Mouse (Mus musculus): ENCODE measurements at regions not wholly inside any gene's neighbourhood (a gene's known extent, or its start where the extent isn't known, plus 50 kb on each side); places are given as distances from the start of the nearest gene placed in this dataset.

- DNase-seq (ENCODE audit: inconsistent age in 2 of 2, low spot score in 1 of 2): no peak
Measured at GRCm38 (mm10) chr4:39926021-39926591, 216.8 kb upstream of the Aco1 start.

- DNase-seq (ENCODE audit: inconsistent age in 2 of 2, low spot score in 1 of 2): no peak
Measured at GRCm38 (mm10) chr4:39926594-39926993, 216.3 kb upstream of the Aco1 start.

- peak; percentile 5 to 70 for DNase-seq (ENCODE audit: inconsistent age in 2 of 2, low spot score in 1 of 2)
Measured at GRCm38 (mm10) chr4:39928491-39928890, 214.4 kb upstream of the Aco1 start.

- no peak for DNase-seq (ENCODE audit: inconsistent age in 2 of 2, low spot score in 1 of 2)
Measured at GRCm38 (mm10) chr4:39934025-39934708, 208.7 kb upstream of the Aco1 start.

GRCm38 (mm10) chr4:39958687-39959086 is 184.2 kb upstream of the Aco1 start:
- DNase-seq (ENCODE audit: inconsistent age in 2 of 2, low spot score in 1 of 2): no peak

GRCm38 (mm10) chr4:39967938-39968337 is 174.9 kb upstream of the Aco1 start:
- DNase-seq (ENCODE audit: inconsistent age in 2 of 2, low spot score in 1 of 2): no peak

GRCm38 (mm10) chr4:39991358-39991757 is 151.5 kb upstream of the Aco1 start:
- DNase-seq (ENCODE audit: inconsistent age in 2 of 2, low spot score in 1 of 2): no peak

GRCm38 (mm10) chr4:39991851-39992250 is 151.0 kb upstream of the Aco1 start:
- no peak for DNase-seq (ENCODE audit: inconsistent age in 2 of 2, low spot score in 1 of 2)

GRCm38 (mm10) chr4:39998771-39999422 is 144.0 kb upstream of the Aco1 start:
- no peak for DNase-seq (ENCODE audit: inconsistent age in 2 of 2, low spot score in 1 of 2)

- DNase-seq (ENCODE audit: inconsistent age in 2 of 2, low spot score in 1 of 2): peak; percentile 63 to 89
Measured at GRCm38 (mm10) chr4:40014666-40015065, 128.2 kb upstream of the Aco1 start.

GRCm38 (mm10) chr4:40016856-40017255 is 126.0 kb upstream of the Aco1 start:
- DNase-seq (ENCODE audit: inconsistent age in 2 of 2, low spot score in 1 of 2): no peak

- DNase-seq (ENCODE audit: inconsistent age in 2 of 2, low spot score in 1 of 2): no peak
Measured at GRCm38 (mm10) chr4:40018208-40018607, 124.7 kb upstream of the Aco1 start.

GRCm38 (mm10) chr4:40031361-40031760 is 111.5 kb upstream of the Aco1 start:
- no peak for DNase-seq (ENCODE audit: inconsistent age in 2 of 2, low spot score in 1 of 2)

- no peak for DNase-seq (ENCODE audit: inconsistent age in 2 of 2, low spot score in 1 of 2)
Measured at GRCm38 (mm10) chr4:40047846-40048245, 95.0 kb upstream of the Aco1 start.

- no peak for DNase-seq (ENCODE audit: inconsistent age in 2 of 2, low spot score in 1 of 2)
Measured at GRCm38 (mm10) chr4:40049086-40049485, 93.8 kb upstream of the Aco1 start.

GRCm38 (mm10) chr4:40051848-40052247 is 91.0 kb upstream of the Aco1 start:
- DNase-seq (ENCODE audit: inconsistent age in 2 of 2, low spot score in 1 of 2): no peak

- no peak for DNase-seq (ENCODE audit: inconsistent age in 2 of 2, low spot score in 1 of 2)
Measured at GRCm38 (mm10) chr4:40053391-40053790, 89.5 kb upstream of the Aco1 start.

- DNase-seq (ENCODE audit: inconsistent age in 2 of 2, low spot score in 1 of 2): peak in 1 of 2 experiments; percentile 68
Measured at GRCm38 (mm10) chr4:40063751-40064456, 79.0 kb upstream of the Aco1 start.

- no peak for DNase-seq (ENCODE audit: inconsistent age in 2 of 2, low spot score in 1 of 2)
Measured at GRCm38 (mm10) chr4:40064457-40064836, 78.4 kb upstream of the Aco1 start.

GRCm38 (mm10) chr4:40070959-40071634 is 71.8 kb upstream of the Aco1 start:
- DNase-seq (ENCODE audit: inconsistent age in 2 of 2, low spot score in 1 of 2): no peak

- no peak for DNase-seq (ENCODE audit: inconsistent age in 2 of 2, low spot score in 1 of 2)
Measured at GRCm38 (mm10) chr4:40081035-40081434, 61.8 kb upstream of the Aco1 start.

All from adrenal gland, adult (tissue).